Mouse (Mus musculus): ENCODE results near the gene Sag. TPM values are rescaled to one million over a fixed set of nuclear protein-coding genes. Genes with fewer than 3 reads are reported as not detected.
"Not testable (repeated sequence)": the region's sequence is repeated elsewhere in the genome, so short reads cannot be mapped to it uniquely, and the experiment has no call there.

Sag gene
- polyA plus RNA-seq, 1 experiment from 2014 or later = 3.0 TPM

DNA sequence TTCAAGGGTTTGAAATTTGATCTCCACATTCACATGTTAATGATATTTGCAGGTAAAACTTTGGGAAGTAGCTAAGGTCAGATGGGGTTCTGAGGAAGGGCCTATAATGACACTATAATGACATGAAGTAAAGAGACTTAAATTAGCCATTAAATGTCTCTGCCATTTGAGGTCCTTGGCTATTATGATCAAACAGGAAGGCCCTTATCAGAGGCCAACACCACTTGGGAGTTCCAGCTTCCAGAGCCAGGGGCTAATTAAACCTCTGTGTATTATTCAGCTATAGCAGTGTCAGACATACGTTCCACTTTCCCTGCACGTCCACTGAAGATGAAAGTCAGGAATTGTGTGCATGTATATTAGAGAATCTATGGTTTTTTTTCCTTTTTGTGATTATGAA is 23.0 kb downstream of the Sag start:
- Histone ChIP-seq H3K27me3 (replicated peaks; ENCODE audit: control insufficient read depth, insufficient read depth, low read length) (no peaks in the 10 kb centered on the region), H3K36me3 (ENCODE audit: control insufficient read depth, insufficient read depth, low read length) (no peaks in the 10 kb centered on the region), H3K4me2 (no peak overlapping the region), H3K4me1 (replicated peaks; ENCODE audit: control insufficient read depth, insufficient read depth, low read length) (peaks cover 7% of the 10 kb centered on the region; the same call in 1 of the 2 replicates), H3K9me3 (ENCODE audit: control insufficient read depth, low read length) (no peaks in the 10 kb centered on the region), H3K27ac (ENCODE audit: low read depth, low read length) (no peak overlapping the region), H3K9ac (ENCODE audit: low read depth, low read length) (no peak overlapping the region), H3K4me3 (ENCODE audit: low read depth, low read length) (no peak overlapping the region)
- DNase-seq (ENCODE audit: low spot score) (no peak), ATAC-seq (replicated peaks; ENCODE audit: low FRiP score) (no peak)
- WGBS = 64% methylated on average over 2 of the region's 2 CpGs

DNA sequence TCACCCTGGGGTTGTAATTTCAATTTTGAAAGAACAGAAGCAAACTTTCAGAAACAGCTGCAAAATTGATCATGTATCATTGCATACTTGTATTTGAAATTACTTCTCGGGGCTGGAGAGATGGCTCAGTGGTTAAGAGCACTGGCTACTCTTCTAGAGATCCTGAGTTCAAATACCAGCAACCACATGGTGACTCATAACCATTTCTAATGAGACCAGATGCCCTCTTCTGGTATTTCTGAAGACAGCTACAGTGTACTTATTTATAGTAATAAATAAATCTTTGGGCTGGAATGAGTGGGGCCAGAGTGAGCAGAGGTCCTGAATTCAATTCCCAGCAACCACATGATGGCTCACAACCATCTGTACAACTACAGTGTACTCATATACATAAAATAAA is 24.0 kb downstream of the Sag start:
- H3K4me2 ChIP-seq; H3K4me1 ChIP-seq (replicated peaks; ENCODE audit: control insufficient read depth, insufficient read depth, low read length); H3K27me3 ChIP-seq (replicated peaks; ENCODE audit: control insufficient read depth, insufficient read depth, low read length); H3K36me3 ChIP-seq (ENCODE audit: control insufficient read depth, insufficient read depth, low read length); H3K4me3 ChIP-seq (ENCODE audit: low read depth, low read length); H3K9me3 ChIP-seq (ENCODE audit: control insufficient read depth, low read length); H3K27ac ChIP-seq (ENCODE audit: low read depth, low read length); DNase-seq (ENCODE audit: low spot score); H3K9ac ChIP-seq (ENCODE audit: low read depth, low read length); ATAC-seq (replicated peaks; ENCODE audit: low FRiP score): not testable (repeated sequence)
- WGBS = 78% methylated on average over 1 of the region's 1 CpGs

DNA sequence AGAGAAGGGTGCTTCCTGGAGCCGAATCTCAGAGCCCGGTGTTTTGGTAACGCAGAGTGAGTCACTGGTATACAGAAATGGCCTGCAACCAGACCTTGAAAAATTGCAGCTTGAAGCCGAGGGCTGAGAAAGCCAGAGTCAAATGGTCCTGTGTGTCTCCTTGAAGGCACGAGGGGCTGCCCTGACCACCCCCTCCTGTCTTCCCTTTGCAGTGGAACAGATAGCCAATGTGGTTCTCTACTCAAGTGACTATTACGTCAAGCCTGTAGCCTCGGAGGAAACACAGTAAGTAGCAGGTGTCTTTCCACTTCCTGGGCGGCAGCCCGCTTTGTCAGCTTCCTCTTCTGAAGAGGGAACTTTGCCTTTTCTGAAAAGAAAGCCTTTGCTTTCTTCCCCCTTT is 24.7 kb downstream of the Sag start:
- H3K4me2 ChIP-seq = no peak overlapping the region; the same call in 1 of the 2 replicates
- no peak overlapping the region for H3K27ac ChIP-seq (ENCODE audit: low read depth, low read length)
- no peak for ATAC-seq (replicated peaks; ENCODE audit: low FRiP score)
- no peak for DNase-seq (ENCODE audit: low spot score)
- no peak overlapping the region for H3K9ac ChIP-seq (ENCODE audit: low read depth, low read length)
- H3K36me3 ChIP-seq (ENCODE audit: control insufficient read depth, insufficient read depth, low read length) = no peaks in the 10 kb centered on the region
- peaks cover 7% of the 10 kb centered on the region; the same call in 1 of the 2 replicates for H3K4me1 ChIP-seq (replicated peaks; ENCODE audit: control insufficient read depth, insufficient read depth, low read length)
- H3K27me3 ChIP-seq (replicated peaks; ENCODE audit: control insufficient read depth, insufficient read depth, low read length) = no peaks in the 10 kb centered on the region
- H3K9me3 ChIP-seq (ENCODE audit: control insufficient read depth, low read length) = no peaks in the 10 kb centered on the region
- WGBS = 37% methylated on average over 9 of the region's 9 CpGs
- no peak overlapping the region for H3K4me3 ChIP-seq (ENCODE audit: low read depth, low read length)

DNA sequence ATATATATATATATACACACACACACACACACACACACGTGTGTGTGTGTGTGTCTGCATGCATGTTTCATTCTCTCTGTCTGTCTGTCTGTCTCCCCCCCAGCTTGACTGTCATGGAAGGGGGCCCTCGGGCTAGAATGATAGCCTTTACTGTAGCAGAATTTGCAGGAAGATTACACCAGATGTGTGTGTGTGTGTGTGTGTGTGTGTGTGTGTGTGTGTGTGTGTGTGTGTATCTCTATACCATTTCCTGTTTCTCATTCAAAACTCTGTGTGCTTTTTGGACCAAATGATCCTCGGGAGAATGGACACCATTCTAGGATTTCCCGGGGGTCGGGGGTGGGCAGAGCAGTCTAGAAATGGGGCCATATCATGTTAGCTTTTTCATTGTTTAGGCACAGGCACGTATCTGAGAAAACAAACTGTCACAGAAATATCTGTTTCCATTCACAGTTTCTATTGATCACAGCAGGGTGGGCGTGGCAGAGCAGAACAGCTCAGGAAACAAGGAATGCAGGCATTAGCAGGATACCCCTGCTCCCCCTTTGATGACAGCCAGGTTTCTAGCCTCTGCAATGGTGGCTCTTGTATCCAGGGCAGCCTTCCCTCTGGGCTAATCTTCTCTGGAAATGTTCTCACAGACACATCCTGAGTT is 25.6 kb downstream of the Sag start:
- no peak overlapping the region for H3K27ac ChIP-seq (ENCODE audit: low read depth, low read length)
- WGBS = 46% methylated on average over 7 of the region's 7 CpGs

DNA sequence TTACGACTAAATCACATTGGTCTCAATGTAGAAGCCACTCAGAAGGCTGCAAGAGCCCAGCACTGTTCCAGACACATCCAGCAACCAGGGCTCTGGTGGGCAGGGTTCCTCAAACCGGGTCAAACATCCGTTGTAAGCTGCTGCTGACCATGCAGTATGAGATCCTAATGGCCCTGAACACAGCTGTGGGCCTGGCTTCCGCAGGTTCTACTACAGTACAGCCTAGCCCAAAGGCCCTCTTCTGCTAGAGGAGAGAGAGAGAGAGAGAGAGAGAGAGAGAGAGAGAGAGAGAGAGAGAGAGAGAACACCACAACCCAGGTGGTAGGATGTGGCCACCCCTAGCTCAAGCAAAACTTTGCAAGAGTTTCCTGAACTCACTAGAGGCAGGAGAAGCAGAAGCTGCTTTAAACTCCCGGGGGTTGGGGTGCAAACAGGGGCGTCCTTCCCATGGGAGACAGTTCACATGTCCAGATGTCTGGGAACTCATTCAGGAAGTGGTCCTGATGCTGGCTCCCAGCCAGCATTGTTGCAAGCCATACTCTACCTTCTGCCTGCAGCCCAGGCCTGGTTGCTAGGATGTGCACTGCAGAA is 26.2 kb downstream of the Sag start:
- no peaks in the 10 kb centered on the region for H3K36me3 ChIP-seq (ENCODE audit: control insufficient read depth, insufficient read depth, low read length)
- peaks cover 7% of the 10 kb centered on the region; the same call in 1 of the 2 replicates for H3K4me1 ChIP-seq (replicated peaks; ENCODE audit: control insufficient read depth, insufficient read depth, low read length)
- DNase-seq (ENCODE audit: low spot score) (no peak), ATAC-seq (replicated peaks; ENCODE audit: low FRiP score) (no peak)
- H3K9me3 ChIP-seq (ENCODE audit: control insufficient read depth, low read length) = no peaks in the 10 kb centered on the region
- no peaks in the 10 kb centered on the region for H3K27me3 ChIP-seq (replicated peaks; ENCODE audit: control insufficient read depth, insufficient read depth, low read length)
- no peak overlapping the region for H3K4me2 ChIP-seq
- H3K9ac ChIP-seq (ENCODE audit: low read depth, low read length) = no peak overlapping the region
- no peak overlapping the region for H3K4me3 ChIP-seq (ENCODE audit: low read depth, low read length)
- 42% methylated on average over 6 of the region's 6 CpGs for WGBS
- no peak overlapping the region for H3K27ac ChIP-seq (ENCODE audit: low read depth, low read length)

More for the DNA sequence above, 25.6 kb downstream of the Sag start:
- DNase-seq (ENCODE audit: low spot score) (no peak), ATAC-seq (replicated peaks; ENCODE audit: low FRiP score) (no peak)
- Histone ChIP-seq H3K9me3 (ENCODE audit: control insufficient read depth, low read length) (no peaks in the 10 kb centered on the region), H3K4me2 (no peak overlapping the region), H3K36me3 (ENCODE audit: control insufficient read depth, insufficient read depth, low read length) (no peaks in the 10 kb centered on the region), H3K4me1 (replicated peaks; ENCODE audit: control insufficient read depth, insufficient read depth, low read length) (peaks cover 7% of the 10 kb centered on the region; the same call in 1 of the 2 replicates), H3K27me3 (replicated peaks; ENCODE audit: control insufficient read depth, insufficient read depth, low read length) (no peaks in the 10 kb centered on the region), H3K4me3 (ENCODE audit: low read depth, low read length) (no peak overlapping the region), H3K9ac (ENCODE audit: low read depth, low read length) (no peak overlapping the region)

DNA sequence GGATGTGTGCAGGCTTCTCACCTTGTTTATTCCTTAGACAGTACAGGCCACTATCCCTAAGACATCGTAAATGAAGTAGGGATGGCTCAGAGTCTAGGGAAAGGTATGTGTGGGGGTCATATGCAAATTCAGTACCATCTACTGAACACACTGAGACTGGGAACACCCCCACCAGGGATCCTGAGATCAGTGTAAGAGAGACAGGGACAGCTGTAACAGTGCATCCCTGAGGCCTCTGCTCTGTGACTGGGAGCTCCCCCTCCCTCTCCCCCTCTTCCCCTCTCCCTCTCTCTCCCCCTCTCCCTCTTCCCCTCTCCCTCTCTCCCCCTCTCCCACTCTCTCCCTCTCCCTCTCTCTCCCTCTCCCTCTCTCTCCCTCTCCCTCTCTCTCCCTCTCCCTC is 33.0 kb downstream of the Sag start:
- Histone ChIP-seq H3K27me3 (replicated peaks; ENCODE audit: control insufficient read depth, insufficient read depth, low read length) (no peaks in the 10 kb centered on the region), H3K36me3 (ENCODE audit: control insufficient read depth, insufficient read depth, low read length) (no peaks in the 10 kb centered on the region), H3K9me3 (ENCODE audit: control insufficient read depth, low read length) (no peaks in the 10 kb centered on the region), H3K4me1 (replicated peaks; ENCODE audit: control insufficient read depth, insufficient read depth, low read length) (no peaks in the 10 kb centered on the region), H3K9ac (ENCODE audit: low read depth, low read length) (no peak overlapping the region), H3K4me3 (ENCODE audit: low read depth, low read length) (no peak overlapping the region), H3K4me2 (no peak overlapping the region), H3K27ac (ENCODE audit: low read depth, low read length) (no peak overlapping the region)
- DNase-seq (ENCODE audit: low spot score) (no peak), ATAC-seq (replicated peaks; ENCODE audit: low FRiP score) (no peak)
- 83% methylated on average over 1 of the region's 1 CpGs for WGBS

DNA sequence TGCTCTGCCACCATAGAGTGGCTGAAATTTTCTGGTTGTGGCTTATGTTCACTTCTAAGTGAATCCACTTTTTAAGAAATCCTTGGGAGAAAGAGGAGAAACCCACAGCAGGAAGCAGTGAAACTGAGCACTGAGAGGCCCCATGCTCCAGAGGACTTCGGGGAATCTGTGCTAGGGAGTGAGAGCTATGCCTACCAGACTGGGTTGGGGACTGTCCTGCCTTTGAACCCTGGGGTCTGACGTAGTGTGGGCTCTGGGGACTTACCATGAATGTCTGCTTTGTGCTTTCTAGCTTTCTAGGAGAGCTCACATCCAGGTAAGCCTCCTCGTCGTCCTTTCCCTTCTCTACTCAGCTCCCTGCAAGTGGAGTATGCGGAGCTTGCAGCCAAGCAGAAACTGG is 33.5 kb downstream of the Sag start:
- Histone ChIP-seq H3K36me3 (ENCODE audit: control insufficient read depth, insufficient read depth, low read length) (no peaks in the 10 kb centered on the region), H3K9me3 (ENCODE audit: control insufficient read depth, low read length) (no peaks in the 10 kb centered on the region), H3K4me1 (replicated peaks; ENCODE audit: control insufficient read depth, insufficient read depth, low read length) (no peaks in the 10 kb centered on the region), H3K4me3 (ENCODE audit: low read depth, low read length) (no peak overlapping the region), H3K27ac (ENCODE audit: low read depth, low read length) (no peak overlapping the region), H3K9ac (ENCODE audit: low read depth, low read length) (no peak overlapping the region), H3K4me2 (no peak overlapping the region), H3K27me3 (replicated peaks; ENCODE audit: control insufficient read depth, insufficient read depth, low read length) (no peaks in the 10 kb centered on the region)
- DNase-seq (ENCODE audit: low spot score) = no peak
- ATAC-seq (replicated peaks; ENCODE audit: low FRiP score) = no peak
- 54% methylated on average over 5 of the region's 5 CpGs for WGBS

DNA sequence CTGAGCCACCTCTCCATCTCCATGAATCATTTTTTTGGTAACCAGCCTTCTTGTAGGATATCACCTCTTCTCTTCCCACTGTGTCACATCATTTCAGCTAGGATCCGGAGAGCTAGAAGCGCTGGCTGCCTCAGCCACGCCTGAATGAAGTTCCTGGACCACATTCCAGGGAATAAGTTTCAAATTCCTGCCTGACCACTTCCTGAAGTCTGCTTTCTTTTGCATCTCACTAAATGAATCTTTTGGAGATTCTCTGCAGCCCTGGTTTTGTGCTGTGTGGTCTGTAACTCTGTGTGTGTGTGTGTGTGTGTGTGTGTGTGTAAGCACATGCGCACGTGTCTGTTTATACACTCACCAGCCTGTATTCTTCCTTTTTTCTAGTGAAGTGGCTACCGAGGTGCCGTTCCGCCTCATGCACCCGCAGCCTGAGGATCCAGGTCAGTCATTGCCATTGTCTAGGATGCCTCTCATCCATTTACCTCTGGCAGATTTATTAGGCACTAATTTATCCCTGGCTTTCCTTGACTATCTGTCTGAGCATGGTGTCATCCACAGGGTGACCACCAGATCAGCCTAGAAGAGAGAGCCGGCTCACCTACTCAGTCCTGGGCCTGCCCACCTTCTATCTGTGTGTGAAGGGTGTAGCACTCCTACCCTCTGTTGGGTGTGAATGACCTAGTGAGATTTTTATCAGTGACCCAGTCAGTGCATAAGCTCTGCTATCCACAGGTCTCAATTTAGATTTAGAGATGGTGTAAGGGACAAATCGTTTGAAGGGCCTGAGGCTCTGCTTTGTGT is 37.1 kb downstream of the Sag start:
- Histone ChIP-seq H3K4me1 (replicated peaks; ENCODE audit: control insufficient read depth, insufficient read depth, low read length) (no peaks in the 10 kb centered on the region), H3K4me3 (ENCODE audit: low read depth, low read length) (no peak overlapping the region), H3K9ac (ENCODE audit: low read depth, low read length) (no peak overlapping the region), H3K27ac (ENCODE audit: low read depth, low read length) (no peak overlapping the region), H3K4me2 (no peak overlapping the region), H3K9me3 (ENCODE audit: control insufficient read depth, low read length) (no peaks in the 10 kb centered on the region), H3K36me3 (ENCODE audit: control insufficient read depth, insufficient read depth, low read length) (no peaks in the 10 kb centered on the region), H3K27me3 (replicated peaks; ENCODE audit: control insufficient read depth, insufficient read depth, low read length) (no peaks in the 10 kb centered on the region)
- no peak for DNase-seq (ENCODE audit: low spot score)
- WGBS = 73% methylated on average over 11 of the region's 11 CpGs
- ATAC-seq (replicated peaks; ENCODE audit: low FRiP score) = no peak
